Mouse (Mus musculus) left cerebral cortex, adult 9 months (tissue): ENCODE data around the gene Arhgap5.
A peak's percentile ranks its signal among the peaks of the same experiment; 100 is the strongest.

ENCODE experiments used
- DNase-seq, 2 experiments: peaks; one replicate each; pipeline ENCODE4 v3.0.0; 2022; ENCODE audit warnings: low spot score in 2 of 2

Arhgap5 gene

GRCm38 (mm10) chr12:52503456-52504320 lies at the start of gene Arhgap5:
Gene Arhgap5 (plus strand): TSS chr12:52503972.
- DNase-seq, result peak; percentile 87 to 93

- no peak for DNase-seq
These were observed 39.2 kb upstream of the Arhgap5 start for GRCm38 (mm10) chr12:52464593-52464992.

- no peak for DNase-seq
These were observed 32.2 kb upstream of the Arhgap5 start for GRCm38 (mm10) chr12:52471621-52472020.

DNA sequence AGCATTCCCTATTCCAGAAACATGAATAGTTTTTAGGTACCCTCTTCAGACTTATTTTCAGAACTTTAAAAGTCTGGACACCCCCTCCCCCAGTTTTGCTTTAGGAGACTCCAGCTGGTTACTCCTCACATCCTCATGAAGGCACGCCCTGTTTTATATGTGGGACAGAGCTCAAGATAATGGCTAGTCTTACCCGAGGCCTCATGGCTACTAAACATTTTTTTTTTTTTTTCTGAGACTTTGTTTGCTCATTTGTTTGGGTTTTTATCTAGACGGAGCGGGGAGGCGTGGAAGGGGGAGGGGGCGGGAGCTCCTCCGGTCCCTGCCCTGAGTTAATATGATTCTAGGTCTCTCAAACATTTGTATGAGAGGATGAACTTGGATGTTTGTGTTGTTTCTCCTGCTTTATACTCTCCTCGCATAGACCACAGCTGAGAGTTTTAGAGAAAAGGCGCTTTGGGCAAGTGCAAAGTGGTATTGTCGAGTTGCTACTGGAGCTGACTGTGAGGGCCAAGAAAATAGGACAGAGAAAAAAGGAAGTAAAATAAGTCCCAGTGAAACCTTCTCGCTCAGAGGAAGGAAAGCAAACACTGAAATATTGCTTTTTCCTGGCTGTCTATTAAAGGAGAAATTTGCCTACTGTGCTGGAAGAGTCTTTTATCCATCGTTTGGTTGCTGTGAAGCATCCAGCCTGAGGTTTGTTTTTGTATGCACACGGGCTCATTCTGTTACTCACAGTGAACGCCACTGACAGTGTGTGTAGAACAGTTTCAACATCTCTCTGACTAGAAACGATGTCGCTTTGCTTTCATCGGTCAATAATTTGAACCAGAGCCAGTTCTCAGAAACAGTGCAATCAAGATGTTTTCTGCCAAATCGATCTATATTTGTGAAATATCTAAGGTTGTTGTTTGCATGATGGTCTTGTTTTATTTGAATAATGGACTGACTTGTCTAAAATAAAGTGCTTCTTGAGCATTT lies 29.5 kb upstream of the Arhgap5 start:
- peak in 1 of 2 experiments; percentile 30 for DNase-seq

GRCm38 (mm10) chr12:52476036-52476435 lies 27.7 kb upstream of the Arhgap5 start:
- no peak for DNase-seq

- DNase-seq, result no peak
These were observed 25.2 kb upstream of the Arhgap5 start for GRCm38 (mm10) chr12:52478611-52479010.

DNA sequence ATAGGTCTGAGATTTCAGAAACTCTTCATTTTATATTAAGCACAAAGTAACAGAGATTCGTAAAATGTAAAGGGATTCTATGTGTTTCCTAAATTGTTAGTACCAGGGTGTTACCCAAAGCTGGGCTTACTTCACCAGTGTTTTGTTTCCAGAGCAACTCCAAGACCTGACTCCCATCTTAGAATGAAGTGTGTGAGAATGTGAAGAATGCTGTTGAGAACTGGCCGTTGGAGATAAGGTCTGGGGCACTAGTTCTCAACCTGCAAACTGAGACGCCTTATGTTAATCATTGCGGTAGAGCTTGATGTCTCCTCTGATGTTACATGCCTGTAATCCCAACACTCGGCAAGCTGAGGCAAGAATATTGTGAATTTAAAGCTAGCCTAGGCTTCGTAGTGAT lies 24.4 kb upstream of the Arhgap5 start:
- DNase-seq, result no peak

DNA sequence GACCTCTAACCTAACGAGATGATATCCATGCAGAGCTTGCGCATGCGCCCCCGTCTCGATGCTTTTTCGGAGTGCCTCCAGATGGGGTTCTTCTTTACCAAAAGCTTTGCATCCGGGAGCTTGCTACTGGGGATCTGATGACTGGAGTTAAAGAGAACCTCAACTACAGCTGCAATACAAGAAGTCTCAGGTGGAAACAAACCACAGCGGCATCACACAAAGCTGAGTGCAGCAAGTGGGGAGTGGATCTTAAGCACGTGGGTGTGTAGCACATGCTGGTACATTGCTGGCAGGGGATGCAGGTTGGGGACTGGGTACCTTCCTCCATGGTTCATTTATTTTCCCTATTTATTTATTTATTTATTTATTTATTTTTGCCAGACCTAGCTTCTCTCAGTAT lies 22.9 kb upstream of the Arhgap5 start:
- DNase-seq, result no peak

DNA sequence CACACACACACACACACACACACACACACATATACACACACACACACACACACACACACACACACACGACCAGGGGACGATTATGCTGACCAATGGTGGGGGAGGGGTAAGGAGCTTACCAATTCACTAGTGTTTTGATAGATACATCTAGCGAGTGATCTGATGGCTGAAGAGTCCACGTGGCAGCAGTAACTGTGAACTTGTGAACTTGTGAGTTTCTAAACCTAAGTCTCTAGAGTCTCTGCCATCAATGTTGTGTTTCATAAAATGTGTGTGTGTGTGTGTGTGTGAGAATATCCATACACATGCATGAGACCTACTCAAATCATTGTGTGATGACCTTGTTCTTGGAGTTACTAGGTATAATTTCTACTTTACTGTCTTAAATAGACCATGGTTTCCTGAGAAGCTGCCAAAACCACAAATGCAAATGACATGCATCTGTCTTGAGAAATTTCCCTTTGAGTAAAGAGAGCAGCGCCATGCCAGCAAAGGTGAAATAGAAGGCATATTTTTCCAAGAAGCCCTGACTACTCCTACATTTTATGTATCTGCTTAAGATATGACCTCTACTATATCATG lies 21.7 kb upstream of the Arhgap5 start:
- no peak for DNase-seq

GRCm38 (mm10) chr12:52483219-52483618 lies 20.6 kb upstream of the Arhgap5 start:
- DNase-seq, result no peak

- DNase-seq, result no peak
These were observed 15.4 kb upstream of the Arhgap5 start for GRCm38 (mm10) chr12:52488266-52488975.

GRCm38 (mm10) chr12:52493281-52493681 lies 10.5 kb upstream of the Arhgap5 start:
- no peak for DNase-seq

- no peak for DNase-seq
These were observed 6.6 kb upstream of the Arhgap5 start for GRCm38 (mm10) chr12:52497209-52497608.

DNA sequence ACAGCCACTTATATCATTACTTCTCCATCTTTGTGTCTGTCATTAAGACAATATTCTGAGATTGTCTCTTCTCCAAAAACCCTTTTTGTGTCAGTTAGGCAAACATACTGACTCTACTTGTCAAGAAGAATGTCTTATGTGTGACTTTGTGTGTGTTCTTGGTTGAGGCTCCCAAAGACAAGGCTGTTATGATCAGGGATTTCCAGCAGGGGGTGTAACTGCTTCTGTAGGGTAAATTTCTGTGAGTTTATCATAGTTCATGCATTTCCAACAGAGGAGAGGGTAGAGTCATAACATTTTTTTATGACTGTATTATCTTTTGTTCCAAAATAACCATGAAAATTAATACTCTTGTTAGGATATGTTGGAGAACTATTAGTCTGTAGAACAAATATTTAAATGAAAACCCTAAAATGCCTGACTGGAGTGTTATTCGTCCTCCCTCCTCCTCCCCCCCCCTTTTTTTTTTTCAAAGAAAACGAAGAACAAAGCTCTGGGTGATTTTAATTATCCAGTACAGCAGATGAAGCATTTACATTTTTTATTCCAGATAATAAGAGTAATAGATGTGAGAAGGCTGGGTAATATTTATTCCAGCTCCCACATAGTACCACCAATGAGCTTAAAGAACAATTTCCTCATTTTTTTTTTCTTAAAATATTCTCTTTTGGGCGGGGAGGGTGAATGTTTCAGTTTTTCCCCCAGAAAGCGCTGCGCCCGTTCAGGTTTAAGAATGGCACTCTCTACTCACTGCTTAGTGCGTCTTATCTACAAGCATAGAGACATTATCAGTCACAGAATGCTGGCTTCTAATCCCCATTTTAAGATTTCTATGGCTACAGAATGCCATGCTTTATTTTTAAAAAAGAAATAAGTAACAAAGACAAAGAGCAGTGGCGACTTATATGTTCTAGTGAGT lies 2.6 kb upstream of the Arhgap5 start:
- DNase-seq, result peak in 1 of 2 experiments; percentile 38

- no peak for DNase-seq
These were observed 1.6 kb upstream of the Arhgap5 start for GRCm38 (mm10) chr12:52502161-52502560.

- no peak for DNase-seq
These were observed 679 bp upstream of the Arhgap5 start for GRCm38 (mm10) chr12:52503131-52503455.

- DNase-seq, result peak in 1 of 2 experiments; percentile 40
These were observed 784 bp downstream of the Arhgap5 start for GRCm38 (mm10) chr12:52504331-52505181.

- no peak for DNase-seq
These were observed 20.9 kb downstream of the Arhgap5 start for GRCm38 (mm10) chr12:52524699-52525098.

DNA sequence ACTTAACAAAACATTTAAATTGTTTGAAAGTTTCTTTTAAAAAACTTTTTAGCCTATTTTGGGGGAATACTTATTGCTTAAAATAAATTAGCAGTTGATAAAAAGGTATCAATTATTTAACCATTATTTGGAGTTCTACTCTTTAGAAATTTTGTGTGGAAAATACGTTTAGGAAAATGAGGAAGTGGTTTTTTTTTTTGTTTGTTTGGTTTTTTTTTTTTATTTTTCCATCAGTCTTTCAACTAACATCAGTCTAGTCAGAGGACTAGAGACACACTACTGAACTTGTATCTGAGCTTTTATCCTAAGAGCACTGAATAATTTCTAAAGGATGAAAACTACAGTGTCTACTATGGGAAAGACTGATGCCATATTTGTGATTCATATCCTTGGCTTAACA lies 21.7 kb downstream of the Arhgap5 start:
- DNase-seq, result no peak
